Mouse (Mus musculus) CH12.LX (cell line): ENCODE measurements around the gene Gm20388. TPM values are rescaled to one million over a fixed set of nuclear protein-coding genes. Genes with fewer than 3 reads are reported as not detected.

Source experiments
- DNase-seq: peaks from one replicate; pipeline ENCODE4 v3.0.0-alpha.2; 2013; ENCODE audit errors: extremely low read depth
- H3K27ac ChIP-seq: 2 replicates; pipeline ENCODE4 v1.5.1; 2012; ENCODE audit warnings: low read depth, mild to moderate bottlenecking, control low read depth, moderate library complexity; ENCODE audit not compliant: insufficient read depth
- H3K27me3 ChIP-seq: replicated peaks from 2 replicates; pipeline ENCODE3; 2012; ENCODE audit warnings: inconsistent platforms
- H3K36me3 ChIP-seq, 2 experiments: replicated peaks in 1 of 2; 2 replicates each; pipeline versions ENCODE3 to v1.6.1; 2012; ENCODE audit warnings: inconsistent platforms in 1 of 2, low read length in 1 of 2, mild to moderate bottlenecking in 1 of 2, mixed read lengths in 1 of 2, moderate library complexity in 1 of 2; ENCODE audit not compliant: control insufficient read depth in 1 of 2, insufficient read depth in 1 of 2
- H3K4me1 ChIP-seq, 2 experiments: 2 replicates each; pipeline ENCODE4 v1.6.1; 2012; ENCODE audit warnings: inconsistent platforms in 1 of 2, moderate library complexity in 1 of 2; ENCODE audit not compliant: insufficient read depth in 2 of 2, control insufficient read depth in 1 of 2
- H3K4me2 ChIP-seq: 2 replicates; pipeline ENCODE4 v1.6.1; 2012; ENCODE audit warnings: low read depth, mild to moderate bottlenecking, control low read depth; ENCODE audit not compliant: poor library complexity, insufficient read depth, severe bottlenecking
- H3K4me3 ChIP-seq, 3 experiments: fragments of 150-350 bp in 1 of 3; sonication (generic) in 1 of 3; replicated peaks in 1 of 3; 2 replicates each; pipeline versions ENCODE3 to v1.5.1; 2011 to 2012; ENCODE audit warnings: low read depth in 2 of 3, low read length in 2 of 3, mild to moderate bottlenecking in 2 of 3, moderate library complexity in 2 of 3, control low read depth in 1 of 3, improper control_type of control experiment in 1 of 3, inconsistent platforms in 1 of 3, mixed read lengths in 1 of 3; ENCODE audit not compliant: poor library complexity in 1 of 3
- H3K79me2 ChIP-seq: replicated peaks from 2 replicates; pipeline ENCODE4 v1.6.1; 2012; ENCODE audit warnings: mild to moderate bottlenecking, moderate library complexity; ENCODE audit not compliant: control insufficient read depth, poor library complexity, insufficient read depth, severe bottlenecking; ENCODE audit errors: extremely low read depth
- H3K9ac ChIP-seq: 2 replicates; pipeline ENCODE4 v1.6.1; 2012; ENCODE audit warnings: low read depth, mild to moderate bottlenecking, control low read depth, moderate library complexity; ENCODE audit not compliant: insufficient read depth
- H3K9me3 ChIP-seq: replicated peaks from 2 replicates; pipeline ENCODE3; 2012; ENCODE audit warnings: low read length, inconsistent platforms, mixed read lengths
- CHD1 ChIP-seq: IDR thresholded peaks from 2 replicates; pipeline ENCODE4 v1.6.1; 2012; ENCODE audit warnings: low read depth, low read length, improper control_type of control experiment, inconsistent platforms
- CHD2 ChIP-seq: IDR thresholded peaks from 2 replicates; pipeline ENCODE4 v1.6.1; 2011; ENCODE audit warnings: low read length, improper control_type of control experiment
- ELF1 ChIP-seq: IDR thresholded peaks from 2 replicates; pipeline ENCODE4 v1.6.1; 2014; ENCODE audit warnings: low read depth, mild to moderate bottlenecking, inconsistent platforms, low read length, improper control_type of control experiment
- EP300 ChIP-seq: IDR thresholded peaks from 2 replicates; pipeline ENCODE4 v1.6.1; 2011; ENCODE audit warnings: low read length, improper control_type of control experiment
- ETS1 ChIP-seq: conservative IDR thresholded peaks from 2 replicates; pipeline ENCODE4 v1.6.1; 2012; ENCODE audit warnings: low read depth, mild to moderate bottlenecking, inconsistent platforms, low read length, improper control_type of control experiment, moderate library complexity
- IRF4 ChIP-seq: IDR thresholded peaks from 2 replicates; pipeline ENCODE4 v1.6.1; 2014; ENCODE audit warnings: low read depth, mild to moderate bottlenecking, inconsistent platforms, low read length, improper control_type of control experiment
- JUND ChIP-seq: conservative IDR thresholded peaks from 2 replicates; pipeline ENCODE4 v1.6.1; 2011; ENCODE audit warnings: low read depth, low read length, improper control_type of control experiment
- MAX ChIP-seq: IDR thresholded peaks from 2 replicates; pipeline ENCODE4 v1.6.1; 2011; ENCODE audit warnings: low read length, improper control_type of control experiment
- MAZ ChIP-seq: IDR thresholded peaks from 2 replicates; pipeline ENCODE4 v1.6.1; 2012; ENCODE audit warnings: low read depth, mild to moderate bottlenecking, inconsistent platforms, low read length, improper control_type of control experiment, moderate library complexity
- MEF2A ChIP-seq: IDR thresholded peaks from 2 replicates; pipeline ENCODE4 v1.6.1; 2014; ENCODE audit warnings: low read depth, mild to moderate bottlenecking, inconsistent platforms, low read length, improper control_type of control experiment, borderline replicate concordance
- MXI1 ChIP-seq: IDR thresholded peaks from 2 replicates; pipeline ENCODE4 v1.6.1; 2011; ENCODE audit warnings: mild to moderate bottlenecking, low read depth, low read length, improper control_type of control experiment
- NELFE ChIP-seq: IDR thresholded peaks from 2 replicates; pipeline ENCODE4 v1.6.1; 2011; ENCODE audit warnings: low read depth, low read length, improper control_type of control experiment
- NRF1 ChIP-seq: IDR thresholded peaks from 2 replicates; pipeline ENCODE4 v1.6.1; 2014; ENCODE audit warnings: low read depth, mild to moderate bottlenecking, inconsistent platforms, low read length, improper control_type of control experiment, moderate library complexity
- RAD21 ChIP-seq: IDR thresholded peaks from 2 replicates; pipeline ENCODE4 v1.6.1; 2011; ENCODE audit warnings: low read depth, mild to moderate bottlenecking, low read length, improper control_type of control experiment, moderate library complexity
- SIN3A ChIP-seq: IDR thresholded peaks from 2 replicates; pipeline ENCODE4 v1.6.1; 2012; ENCODE audit warnings: low read length, improper control_type of control experiment, inconsistent platforms
- SMC3 ChIP-seq: IDR thresholded peaks from 2 replicates; pipeline ENCODE4 v1.6.1; 2011; ENCODE audit warnings: low read depth, low read length, improper control_type of control experiment
- TCF12 ChIP-seq: IDR thresholded peaks from 2 replicates; pipeline ENCODE4 v1.6.1; 2014; ENCODE audit warnings: low read depth, mild to moderate bottlenecking, inconsistent platforms, low read length, improper control_type of control experiment
- UBTF ChIP-seq: IDR thresholded peaks from 2 replicates; pipeline ENCODE4 v1.6.1; 2012; ENCODE audit warnings: low read depth, mild to moderate bottlenecking, inconsistent platforms, low read length, improper control_type of control experiment, moderate library complexity
- USF1 ChIP-seq: IDR thresholded peaks from 2 replicates; pipeline ENCODE4 v1.6.1; 2014; ENCODE audit warnings: low read depth, mild to moderate bottlenecking, inconsistent platforms, low read length, improper control_type of control experiment
- ZC3H11A ChIP-seq: IDR thresholded peaks from 2 replicates; pipeline ENCODE4 v1.6.1; 2012; ENCODE audit warnings: low read depth, mild to moderate bottlenecking, inconsistent platforms, low read length, improper control_type of control experiment
- ZKSCAN1 ChIP-seq: IDR thresholded peaks from 2 replicates; pipeline ENCODE4 v1.6.1; 2012; ENCODE audit warnings: low read depth, inconsistent platforms, low read length, improper control_type of control experiment, borderline replicate concordance
- ZNF384 ChIP-seq: IDR thresholded peaks from 2 replicates; pipeline ENCODE4 v1.6.1; 2012; ENCODE audit warnings: low read depth, low read length, improper control_type of control experiment, inconsistent platforms
- dilution Hi-C: fragments of 300-500 bp; cut with MboI; formaldehyde crosslinking; loops from 2 replicates; pipeline ENCODE4 v1.14.3; 2020; ENCODE audit warnings: low sequenced_read_pairs; ENCODE audit not compliant: extremely low pct_unique_long_range_greater_than_20kb, extremely low pct_ligation_motif_present
- in situ Hi-C: fragments of 300-500 bp; cut with MboI; formaldehyde crosslinking; loops from 3 replicates; pipeline ENCODE4 v1.14.3; 2019; ENCODE audit warnings: low sequenced_read_pairs, low pct_ligation_motif_present, low pct_unique_long_range_greater_than_20kb, mixed read lengths
- polyA plus RNA-seq: library from polyadenylated mRNA; unstranded; fragments of >175 nt; gene quantifications from 2 replicates; pipeline ENCODE4 v1.2.1, GENCODE M21; 2012; ENCODE audit warnings: low read depth; ENCODE audit not compliant: insufficient read length
- total RNA-seq, 2 experiments: library from RNA; depleted of rRNA; stranded (reverse); fragments of 300-350 nt in 1 of 2; fragments of >200 nt in 1 of 2; gene quantifications; 2 replicates each; pipeline ENCODE4 v1.2.3; 2012 to 2014

Gene Gm20388
- total and polyA plus RNA-seq, 3 experiments, result 14.8 to 26.3 (median 22.2) TPM

GRCm38 (mm10) chr8:121619401-121619995 is 1708.9 kb downstream of the Gm20388 start:
- no peak for DNase-seq
- H3K27me3 ChIP-seq, result peaks cover 91% of the 10 kb centered on the region
- no peak overlapping the region for H3K9ac ChIP-seq
- H3K79me2 ChIP-seq, result no peaks in the 10 kb centered on the region
- in situ Hi-C loops, result no loop called here
- H3K9me3 ChIP-seq, result no peaks in the 10 kb centered on the region
- H3K4me1 ChIP-seq, result no peaks in the 10 kb centered on the region
- no peaks in the 10 kb centered on the region for H3K36me3 ChIP-seq
- H3K27ac ChIP-seq, result no peak overlapping the region
- no peak overlapping the region for H3K4me2 ChIP-seq
- TF ChIP-seq MAX, result no peak
- TF ChIP-seq CHD1, result no peak
- no peak for TF ChIP-seq MEF2A
- H3K4me3 ChIP-seq, result no peak overlapping the region
- dilution Hi-C loops, result no loop called here

DNA sequence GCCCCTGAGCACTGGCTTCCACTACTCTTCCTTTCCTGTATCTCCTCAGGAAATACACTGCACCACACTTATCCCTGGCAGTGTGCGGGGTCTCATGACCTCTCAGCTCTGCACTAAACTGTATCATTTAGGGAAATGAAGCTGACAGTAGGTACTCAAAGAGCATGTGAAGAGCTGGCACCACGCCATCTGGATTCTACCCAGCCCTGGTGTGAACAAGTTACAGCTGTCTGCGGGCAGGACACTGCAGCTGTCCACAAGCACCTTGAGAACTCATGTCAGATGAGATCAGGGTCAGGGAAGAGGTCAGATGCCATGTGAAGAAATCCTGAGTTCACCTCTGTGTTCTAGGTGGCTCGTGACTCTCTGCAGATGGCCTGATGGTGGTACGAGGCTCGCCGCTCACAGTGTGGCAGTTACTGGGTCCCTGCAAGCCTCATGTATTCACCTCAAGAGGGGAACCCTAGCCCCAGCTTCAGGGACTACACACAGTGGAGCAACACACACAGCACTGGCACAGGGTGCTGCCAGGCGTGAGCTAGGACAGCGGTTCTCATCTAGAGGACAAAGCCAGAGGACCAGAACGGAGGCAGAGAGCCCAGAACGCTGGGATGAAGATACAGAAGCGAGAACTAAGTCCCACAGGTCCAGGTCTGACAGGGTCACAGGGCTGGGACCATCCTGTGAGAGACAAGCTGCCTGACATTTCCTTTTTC is 1710.3 kb downstream of the Gm20388 start:
- TF ChIP-seq USF1, result no peak
- no peak for TF ChIP-seq UBTF
- no peak for TF ChIP-seq CHD2
- no peak for TF ChIP-seq MXI1
- TF ChIP-seq NELFE, result no peak
- TF ChIP-seq RAD21, result no peak
- TF ChIP-seq NRF1, result no peak
- no peak for TF ChIP-seq SMC3
- TF ChIP-seq SIN3A, result no peak
- no peak for TF ChIP-seq TCF12
- TF ChIP-seq ELF1, result no peak
- TF ChIP-seq JUND, result no peak
- no peak for TF ChIP-seq MAX
- no peak for TF ChIP-seq MAZ
- no peak for TF ChIP-seq IRF4
- no peak for TF ChIP-seq ZNF384
- TF ChIP-seq ETS1, result no peak
- TF ChIP-seq EP300, result no peak
- no peak for TF ChIP-seq ZC3H11A
- no peak for TF ChIP-seq ZKSCAN1
- H3K79me2 ChIP-seq, result no peaks in the 10 kb centered on the region
- H3K27me3 ChIP-seq, result peaks cover 90% of the 10 kb centered on the region
- in situ Hi-C loops, result no loop called here
- H3K4me3 ChIP-seq, result no peak overlapping the region
- no peak overlapping the region for H3K27ac ChIP-seq
- dilution Hi-C loops, result no loop called here
- no peak overlapping the region for H3K4me2 ChIP-seq
- no peak overlapping the region for H3K9ac ChIP-seq
- H3K9me3 ChIP-seq, result no peaks in the 10 kb centered on the region
- H3K4me1 ChIP-seq, result no peaks in the 10 kb centered on the region
- no peak for DNase-seq
- no peaks in the 10 kb centered on the region for H3K36me3 ChIP-seq
